Comparison of ENCODE assay signal across 15 mouse cellular contexts in the genomic region with DNA sequence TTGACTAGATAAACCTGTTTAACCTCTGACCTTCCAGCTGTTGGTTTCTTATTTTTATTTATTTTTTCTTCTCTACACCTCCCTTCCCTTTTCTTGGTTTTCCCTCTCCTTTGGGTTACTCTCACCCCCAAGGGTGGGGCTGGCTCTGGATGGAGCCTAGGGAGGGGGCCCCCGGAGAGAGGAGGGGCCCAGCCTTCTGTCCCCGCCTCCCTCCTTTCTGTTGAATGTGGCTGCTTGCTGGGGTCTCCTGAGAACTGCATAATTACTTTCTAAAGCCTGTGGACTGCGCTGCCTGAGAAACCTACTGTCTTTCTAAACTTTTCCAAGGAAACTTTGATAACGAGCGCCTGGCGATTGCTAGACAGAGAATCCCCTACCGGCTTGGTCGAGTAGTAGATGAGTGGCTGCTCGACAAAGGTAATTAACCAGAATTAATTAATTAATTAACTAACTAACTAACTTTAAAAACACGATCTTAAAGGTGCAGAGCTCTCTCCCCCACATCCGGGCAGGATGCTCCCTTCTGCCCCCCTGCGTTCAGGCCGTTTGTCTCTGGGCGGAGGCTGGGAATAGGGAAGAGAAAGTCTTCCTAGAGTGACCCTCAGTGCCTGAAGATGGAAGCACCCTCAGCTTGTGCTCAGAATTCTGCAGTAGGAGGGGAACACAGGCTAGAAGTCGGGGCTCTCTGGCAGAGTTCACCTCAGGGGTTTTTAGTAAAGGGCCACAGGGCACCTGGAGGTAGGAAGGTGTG. TPM values are rescaled to one million over a fixed set of nuclear protein-coding genes. Genes with fewer than 3 reads are reported as not detected.
DNase-seq lines count a peak whose midpoint lies in the region; ATAC-seq and TF ChIP-seq lines count a peak whose summit lies in the region.
"Had no signal": no experiment of that assay in that cellular context is flagged by ENCODE, and none has a peak within 500 bp of the region (broad histone marks: within the 10 kb centered on the region; RNA-seq: fewer than 3 reads in every experiment).

No protein-coding gene starts in this region.

- 18% methylated on average over 15 of the region's 15 CpGs for WGBS in hindbrain, postnatal 0 days
- WGBS in hindbrain, embryonic 13.5 days, result 9% methylated on average over 15 of the region's 15 CpGs
- WGBS in midbrain, embryonic 11.5 days, result 3% methylated on average over 15 of the region's 15 CpGs

- H3K27ac ChIP-seq in hindbrain, postnatal 0 days, result 0 out of 2 replicates have a peak overlapping the region, but pooled peaks have one; percentile 1
- no peak overlapping the region for H3K27ac ChIP-seq in hindbrain, embryonic 13.5 days
- H3K27ac ChIP-seq in ES-Bruce4 (ENCODE audit: insufficient read depth, low read length), result peak overlapping the region; percentile 27
- H3K27ac ChIP-seq in midbrain, embryonic 11.5 days (ENCODE audit: low read depth, low read length), result no peak overlapping the region; the same call in 1 of the 2 replicates
- H3K27ac ChIP-seq: embryonic facial prominence, embryonic 15.5 days had no signal

- no peak overlapping the region for H3K4me3 ChIP-seq in hindbrain, postnatal 0 days (ENCODE audit: low read length)
- H3K4me3 ChIP-seq in hindbrain, embryonic 13.5 days, result no peak overlapping the region
- H3K4me3 ChIP-seq in ES-Bruce4 (ENCODE audit: low read depth, low read length), result peak overlapping the region; percentile 69
- H3K4me3 ChIP-seq in midbrain, embryonic 11.5 days (ENCODE audit: low read depth, low read length), result no peak overlapping the region
- H3K4me3 ChIP-seq: embryonic facial prominence, embryonic 15.5 days had no signal

- no peak for ATAC-seq in hindbrain, postnatal 0 days
- ATAC-seq in hindbrain, embryonic 13.5 days (ENCODE audit: low FRiP score), result no peak
- peak; percentile 65 for ATAC-seq in midbrain, embryonic 11.5 days (ENCODE audit: low FRiP score)

- no peak overlapping the region for H3K4me2 ChIP-seq in hindbrain, postnatal 0 days (ENCODE audit: low read depth, low read length)
- no peak overlapping the region for H3K4me2 ChIP-seq in hindbrain, embryonic 13.5 days
- peak overlapping the region; percentile 21 for H3K4me2 ChIP-seq in midbrain, embryonic 11.5 days
- H3K4me2 ChIP-seq: embryonic facial prominence, embryonic 15.5 days; lung, embryonic 14.5 days had no signal

- peaks cover 42% of the 10 kb centered on the region for H3K36me3 ChIP-seq in hindbrain, postnatal 0 days (ENCODE audit: insufficient read depth, low read length)
- H3K36me3 ChIP-seq in hindbrain, embryonic 13.5 days, result peaks cover 88% of the 10 kb centered on the region
- no peaks in the 10 kb centered on the region for H3K36me3 ChIP-seq in ES-Bruce4 (ENCODE audit: control insufficient read depth, insufficient read depth, low read length, poor library complexity, severe bottlenecking)
- H3K36me3 ChIP-seq in midbrain, embryonic 11.5 days (ENCODE audit: control insufficient read depth, insufficient read depth, low read length), result peaks cover 3% of the 10 kb centered on the region; the same call in 1 of the 2 replicates
- H3K36me3 ChIP-seq: embryonic facial prominence, embryonic 15.5 days had no signal

- H3K9me3 ChIP-seq in hindbrain, postnatal 0 days (ENCODE audit: low read length), result no peaks in the 10 kb centered on the region
- no peaks in the 10 kb centered on the region for H3K9me3 ChIP-seq in hindbrain, embryonic 13.5 days
- H3K9me3 ChIP-seq in ES-Bruce4 (replicated peaks; ENCODE audit: control insufficient read depth, insufficient read depth, low read length, poor library complexity, severe bottlenecking), result no peaks in the 10 kb centered on the region
- no peaks in the 10 kb centered on the region for H3K9me3 ChIP-seq in midbrain, embryonic 11.5 days (ENCODE audit: control insufficient read depth, low read length)
- H3K9me3 ChIP-seq: embryonic facial prominence, embryonic 15.5 days had no signal

- TF ChIP-seq CTCF in hindbrain, postnatal 0 days (IDR thresholded peaks at IDR 0.05; ENCODE audit: low read depth), result peak; percentile 37
- peak; percentile 55 for TF ChIP-seq CTCF in ES-Bruce4 (IDR thresholded peaks at IDR 0.05; ENCODE audit: low read depth, low read length)

- no peak for DNase-seq in hindbrain, postnatal 0 days (ENCODE audit: low spot score)
- peak; percentile 37 for DNase-seq in R1 (ENCODE audit: low read depth, low spot score)
- peak; percentile 89 for DNase-seq in midbrain, embryonic 11.5 days (ENCODE audit: low spot score, missing footprints)
- no peak for DNase-seq in ovary, postnatal 14 days (ENCODE audit: low spot score)
- DNase-seq in cerebellum, adult 9-10 months, result no peak
- DNase-seq: cerebellum, adult 18-20 months; kidney, adult 2 months; lung, embryonic 14.5 days; thymus, adult 18-20 months had no signal

- no peaks in the 10 kb centered on the region for H3K27me3 ChIP-seq in hindbrain, postnatal 0 days (ENCODE audit: insufficient read depth, low read length)
- H3K27me3 ChIP-seq in hindbrain, embryonic 13.5 days, result no peaks in the 10 kb centered on the region
- no peaks in the 10 kb centered on the region for H3K27me3 ChIP-seq in ES-Bruce4 (ENCODE audit: control insufficient read depth, insufficient read depth, low read length, poor library complexity, severe bottlenecking)
- H3K27me3 ChIP-seq in midbrain, embryonic 11.5 days (ENCODE audit: control insufficient read depth, insufficient read depth, low read length), result no peaks in the 10 kb centered on the region

- no peak for TF ChIP-seq EP300 in ES-Bruce4 (IDR thresholded peaks at IDR 0.05; ENCODE audit: insufficient read depth, low read depth, low read length)

- TF ChIP-seq POLR2A in ES-Bruce4 (IDR thresholded peaks at IDR 0.05; ENCODE audit: insufficient read depth, low read length), result no peak

- no peak overlapping the region for H3K9ac ChIP-seq in hindbrain, postnatal 0 days (replicated peaks; ENCODE audit: low read length)
- no peak overlapping the region for H3K9ac ChIP-seq in hindbrain, embryonic 13.5 days
- H3K9ac ChIP-seq in ES-Bruce4 (ENCODE audit: low read depth, poor library complexity, severe bottlenecking), result peak overlapping the region; percentile 59; the same call in 1 of the 2 replicates
- H3K9ac ChIP-seq in midbrain, embryonic 11.5 days (ENCODE audit: low read length), result no peak overlapping the region
- H3K9ac ChIP-seq: embryonic facial prominence, embryonic 15.5 days; lung, embryonic 14.5 days had no signal

- H3K4me1 ChIP-seq in hindbrain, postnatal 0 days (ENCODE audit: insufficient read depth, low read length), result peaks cover 13% of the 10 kb centered on the region
- peaks cover 57% of the 10 kb centered on the region for H3K4me1 ChIP-seq in hindbrain, embryonic 13.5 days (replicated peaks)
- peaks cover 6% of the 10 kb centered on the region for H3K4me1 ChIP-seq in ES-Bruce4 (ENCODE audit: control insufficient read depth, insufficient read depth, low read length)
- peaks cover 38% of the 10 kb centered on the region for H3K4me1 ChIP-seq in midbrain, embryonic 11.5 days (ENCODE audit: control insufficient read depth, insufficient read depth, low read length)

RNA-seq across cellular contexts. Expression of a gene that starts 29.3 kb away (rescaled TPM):
- total RNA-seq in hindbrain, postnatal 0 days (2014; rRNA removed), result 0.21 and 1.2 TPM in 2 replicates
- polyA plus RNA-seq in hindbrain, postnatal 0 days (2015; fragmentation: Nextera tagmentation; extraction: Ambion mirVana), result 0.28 and 0.35 TPM in 2 replicates
- polyA plus RNA-seq in hindbrain, embryonic 13.5 days (2015; fragmentation: Nextera tagmentation; extraction: Ambion mirVana), result 0.10 and 0.23 TPM in 2 replicates
- polyA plus RNA-seq in ES-Bruce4 (2011; ENCODE audit: insufficient read depth, insufficient read length, low read depth, missing spikeins), result not detected in 2 replicates
- not detected in 2 replicates for polyA plus RNA-seq in midbrain, embryonic 11.5 days (2014; fragmentation: Nextera tagmentation; extraction: Ambion mirVana)
- total RNA-seq: megakaryocyte-erythroid progenitor cell, adult 5-6 weeks had no signal
- polyA plus RNA-seq: embryonic facial prominence, embryonic 15.5 days; heart, postnatal 0 days; limb, embryonic 11.5 days; lung, embryonic 14.5 days had no signal

Comparison
In these comparisons a context has a peak if more than half of its experiments do, and no peak if none do; other contexts are left out.
1. H3K27ac ChIP-seq: peak in hindbrain, postnatal 0 days (single experiment) and ES-Bruce4 (single experiment); none in hindbrain, embryonic 13.5 days (single experiment) and midbrain, embryonic 11.5 days (single experiment).
2. DNase-seq: peak in R1 (single experiment) and midbrain, embryonic 11.5 days (single experiment); none in hindbrain, postnatal 0 days (single experiment), ovary, postnatal 14 days (single experiment) and cerebellum, adult 9-10 months (single experiment).